ENCODE assay signal across 10 mouse cellular contexts in the genomic region with DNA sequence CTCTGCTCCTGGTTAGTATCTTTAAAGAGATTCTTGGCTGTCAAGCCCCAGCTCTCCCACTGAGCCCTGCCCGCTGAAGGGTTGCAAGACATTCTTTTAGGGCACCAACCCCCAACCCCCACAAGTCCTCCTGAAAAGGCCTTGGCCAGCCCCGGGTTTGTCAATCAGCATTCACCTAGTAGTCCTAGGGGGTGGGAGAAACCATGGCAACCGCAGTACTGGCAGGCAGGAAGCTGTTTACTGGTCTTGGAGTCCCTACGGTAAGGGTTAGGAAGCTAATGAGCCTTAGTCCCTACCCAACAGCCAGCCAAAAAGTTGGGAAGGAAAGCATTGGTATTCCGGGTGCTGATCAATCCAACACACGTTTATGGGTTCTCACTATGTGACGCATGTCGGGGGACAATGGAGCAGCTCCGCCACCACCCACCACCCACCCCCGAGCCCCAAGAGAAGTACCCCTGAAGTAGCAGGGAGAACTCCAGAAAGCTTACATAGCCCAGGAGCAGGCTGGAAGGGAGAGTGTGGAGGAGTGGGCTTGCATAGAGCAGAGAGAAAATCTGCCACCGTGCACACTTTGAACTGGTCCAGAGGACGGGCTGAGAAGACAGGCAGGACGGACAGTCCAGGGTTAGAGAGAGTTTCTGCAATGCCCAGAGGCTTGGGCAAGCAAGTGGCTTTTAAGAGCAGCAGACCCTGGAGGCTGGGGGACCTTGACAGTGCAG. TPM values are rescaled to one million over a fixed set of nuclear protein-coding genes. Genes with fewer than 3 reads are reported as not detected.
DNase-seq lines count a peak whose midpoint lies in the region; ATAC-seq and TF ChIP-seq lines count a peak whose summit lies in the region.
"Had no signal": no experiment of that assay in that cellular context is flagged by ENCODE, and none has a peak within 500 bp of the region (broad histone marks: within the 10 kb centered on the region; RNA-seq: fewer than 3 reads in every experiment).

A gene (minus strand): TSS at position 61 of the 722 bp plus-strand sequence.

- DNase-seq in kidney, postnatal 0 days (ENCODE audit: low spot score), result peak; percentile 59
- DNase-seq in kidney, adult 9 months, result no peak
- peak; percentile 44 for DNase-seq in right cerebral cortex, postnatal 25 days
- no peak for DNase-seq in testis, postnatal 14 days (ENCODE audit: low spot score)
- no peak for DNase-seq in thymus, postnatal 14 days
- DNase-seq in urinary bladder, postnatal 10 days (ENCODE audit: low spot score), result no peak
- DNase-seq: liver, embryonic 13.5 days had no signal

- no peak for ATAC-seq in kidney, postnatal 0 days (replicated peaks; ENCODE audit: low FRiP score, low read depth)
- ATAC-seq in hindbrain, embryonic 13.5 days (ENCODE audit: low FRiP score), result peak; percentile 91
- peak; percentile 78 for ATAC-seq in limb, embryonic 13.5 days (ENCODE audit: low FRiP score, low read depth)

- no peak within 1 kb of the TSS for H3K9ac ChIP-seq in kidney, postnatal 0 days (ENCODE audit: low read depth, low read length)
- no peak within 1 kb of the TSS for H3K9ac ChIP-seq in hindbrain, embryonic 13.5 days
- no peak within 1 kb of the TSS for H3K9ac ChIP-seq in limb, embryonic 13.5 days
- H3K9ac ChIP-seq: liver, embryonic 13.5 days; stomach, embryonic 15.5 days had no signal

- H3K27ac ChIP-seq in kidney, postnatal 0 days, result no peak within 1 kb of the TSS
- H3K27ac ChIP-seq in hindbrain, embryonic 13.5 days, result no peak within 1 kb of the TSS; the same call in 1 of the 2 replicates
- H3K27ac ChIP-seq in limb, embryonic 13.5 days, result peak within 1 kb of the TSS; percentile 58; the same call in 1 of the 2 replicates
- H3K27ac ChIP-seq: liver, embryonic 13.5 days; stomach, embryonic 15.5 days had no signal

- H3K36me3 ChIP-seq in kidney, postnatal 0 days (ENCODE audit: insufficient read depth, low read length), result no peaks in the 10 kb centered on the region
- H3K36me3 ChIP-seq in hindbrain, embryonic 13.5 days, result no peaks in the 10 kb centered on the region
- no peaks in the 10 kb centered on the region for H3K36me3 ChIP-seq in limb, embryonic 13.5 days
- H3K36me3 ChIP-seq: liver, embryonic 13.5 days; stomach, embryonic 15.5 days had no signal

- no peaks in the 10 kb centered on the region for H3K27me3 ChIP-seq in kidney, postnatal 0 days (ENCODE audit: insufficient read depth, low read length)
- H3K27me3 ChIP-seq in hindbrain, embryonic 13.5 days, result peaks cover 5% of the 10 kb centered on the region; the same call in 1 of the 2 replicates
- no peaks in the 10 kb centered on the region for H3K27me3 ChIP-seq in limb, embryonic 13.5 days

- H3K4me2 ChIP-seq in kidney, postnatal 0 days (ENCODE audit: low read length), result 0 out of 2 replicates have a peak within 1 kb of the TSS, but pooled peaks have one; percentile 6
- H3K4me2 ChIP-seq in hindbrain, embryonic 13.5 days, result peak within 1 kb of the TSS; percentile 28
- peak within 1 kb of the TSS; percentile 42 for H3K4me2 ChIP-seq in limb, embryonic 13.5 days (replicated peaks)
- H3K4me2 ChIP-seq: liver, embryonic 13.5 days; stomach, embryonic 15.5 days had no signal

- no peak within 1 kb of the TSS for H3K4me3 ChIP-seq in kidney, postnatal 0 days (replicated peaks; ENCODE audit: low read depth, low read length)
- H3K4me3 ChIP-seq in hindbrain, embryonic 13.5 days, result no peak within 1 kb of the TSS
- no peak within 1 kb of the TSS for H3K4me3 ChIP-seq in limb, embryonic 13.5 days
- H3K4me3 ChIP-seq: liver, embryonic 13.5 days; stomach, embryonic 15.5 days had no signal

- no peaks in the 10 kb centered on the region for H3K9me3 ChIP-seq in kidney, postnatal 0 days (replicated peaks; ENCODE audit: low read length)
- no peaks in the 10 kb centered on the region for H3K9me3 ChIP-seq in hindbrain, embryonic 13.5 days
- no peaks in the 10 kb centered on the region for H3K9me3 ChIP-seq in limb, embryonic 13.5 days
- H3K9me3 ChIP-seq: liver, embryonic 13.5 days; stomach, embryonic 15.5 days had no signal

- H3K4me1 ChIP-seq in kidney, postnatal 0 days (replicated peaks; ENCODE audit: insufficient read depth, low read length), result no peaks in the 10 kb centered on the region
- H3K4me1 ChIP-seq in hindbrain, embryonic 13.5 days (replicated peaks), result peaks cover 10% of the 10 kb centered on the region
- H3K4me1 ChIP-seq in limb, embryonic 13.5 days, result peaks cover 20% of the 10 kb centered on the region
- H3K4me1 ChIP-seq: liver, embryonic 13.5 days; stomach, embryonic 15.5 days had no signal

- 19% methylated on average over 13 of the region's 13 CpGs for WGBS in kidney, postnatal 0 days
- 8% methylated on average over 13 of the region's 13 CpGs for WGBS in hindbrain, embryonic 13.5 days
- WGBS in limb, embryonic 13.5 days, result 19% methylated on average over 13 of the region's 13 CpGs

- no peak for TF ChIP-seq CTCF in kidney, postnatal 0 days (IDR thresholded peaks at IDR 0.05; ENCODE audit: low read depth)

RNA-seq across cellular contexts. Expression of the gene that starts here (rescaled TPM):
- polyA plus RNA-seq in kidney, postnatal 0 days (2015; fragmentation: Nextera tagmentation; extraction: Ambion mirVana), result not detected in 2 replicates
- not detected in 2 replicates for polyA plus RNA-seq in hindbrain, embryonic 13.5 days (2015; fragmentation: Nextera tagmentation; extraction: Ambion mirVana)
- not detected in 2 replicates for polyA plus RNA-seq in limb, embryonic 13.5 days (2015; fragmentation: Nextera tagmentation; extraction: Ambion mirVana)
- polyA plus RNA-seq: liver, embryonic 13.5 days; stomach, embryonic 15.5 days had no signal

Comparison
In these comparisons a context has a peak if more than half of its experiments do, and no peak if none do; other contexts are left out.
1. Peak in DNase-seq and H3K4me2 ChIP-seq in kidney, postnatal 0 days; RNA of the gene not detected or under 1 TPM.
2. Peak in ATAC-seq and H3K4me2 ChIP-seq in hindbrain, embryonic 13.5 days; RNA of the gene not detected or under 1 TPM.
3. Peak in ATAC-seq, H3K27ac ChIP-seq and H3K4me2 ChIP-seq in limb, embryonic 13.5 days; RNA of the gene not detected or under 1 TPM.